Mouse (Mus musculus) embryo, embryonic 10.5 days (tissue): ENCODE measurements around the gene Hsdl2.
A peak's percentile ranks its signal among the peaks of the same experiment; 100 is the strongest.
"Not testable (repeated sequence)": the region's sequence is repeated elsewhere in the genome, so short reads cannot be mapped to it uniquely, and the experiment has no call there.

Source experiments
- DNase-seq: peaks from one replicate; pipeline ENCODE4 v3.0.0-alpha.2; 2015; ENCODE audit warnings: low spot score

Hsdl2 gene

GRCm38 (mm10) chr4:59565571-59566188 is 15.7 kb upstream of the Hsdl2 start:
- no peak for DNase-seq

- DNase-seq: no peak
Measured at GRCm38 (mm10) chr4:59567576-59568260, 13.6 kb upstream of the Hsdl2 start.

- peak; percentile 93 for DNase-seq
Measured at GRCm38 (mm10) chr4:59569538-59569937, 11.8 kb upstream of the Hsdl2 start.

GRCm38 (mm10) chr4:59570519-59570918 is 10.8 kb upstream of the Hsdl2 start:
- DNase-seq: not testable (repeated sequence)

GRCm38 (mm10) chr4:59572521-59573118 is 8.7 kb upstream of the Hsdl2 start:
- no peak for DNase-seq

GRCm38 (mm10) chr4:59575184-59575958 is 6.0 kb upstream of the Hsdl2 start:
- DNase-seq: no peak

- DNase-seq: peak; percentile 81
Measured at GRCm38 (mm10) chr4:59580495-59581281, 675 bp upstream of the Hsdl2 start.

- DNase-seq: peak; percentile 12
Measured at GRCm38 (mm10) chr4:59582186-59582585, 823 bp downstream of the Hsdl2 start.

GRCm38 (mm10) chr4:59585097-59585496 is 3.7 kb downstream of the Hsdl2 start:
- no peak for DNase-seq

- no peak for DNase-seq
Measured at GRCm38 (mm10) chr4:59587215-59587871, 6.0 kb downstream of the Hsdl2 start.

- no peak for DNase-seq
Measured at GRCm38 (mm10) chr4:59587872-59588226, 6.5 kb downstream of the Hsdl2 start.

- no peak for DNase-seq
Measured at GRCm38 (mm10) chr4:59594614-59595013, 13.3 kb downstream of the Hsdl2 start.

GRCm38 (mm10) chr4:59596556-59596955 is 15.2 kb downstream of the Hsdl2 start:
- DNase-seq: no peak

GRCm38 (mm10) chr4:59602704-59603103 is 21.3 kb downstream of the Hsdl2 start:
- DNase-seq: no peak

- no peak for DNase-seq
Measured at GRCm38 (mm10) chr4:59604892-59605291, 23.5 kb downstream of the Hsdl2 start.

- no peak for DNase-seq
Measured at GRCm38 (mm10) chr4:59605501-59605900, 24.1 kb downstream of the Hsdl2 start.

GRCm38 (mm10) chr4:59610411-59610810 is 29.0 kb downstream of the Hsdl2 start:
- no peak for DNase-seq

- peak; percentile 61 for DNase-seq
Measured at GRCm38 (mm10) chr4:59614986-59615385, 33.6 kb downstream of the Hsdl2 start.

- DNase-seq: no peak
Measured at GRCm38 (mm10) chr4:59619611-59620245, 38.4 kb downstream of the Hsdl2 start.

GRCm38 (mm10) chr4:59625676-59625997 is 44.3 kb downstream of the Hsdl2 start:
- no peak for DNase-seq
